Mouse (Mus musculus) lung, embryonic 16.5 days (tissue): ENCODE measurements around the gene Cxcl15. TPM values are rescaled to one million over a fixed set of nuclear protein-coding genes. Genes with fewer than 3 reads are reported as not detected.

ENCODE experiments used
- microRNA-seq: library from miRNA; unstranded; fragments of <30 nt; microRNA quantifications from one replicate; pipeline ENCODE4, GENCODE M21; 2016
- polyA plus RNA-seq: library from polyadenylated mRNA; unstranded; fragments of >200 nt; fragmentation: Nextera tagmentation; extraction: Ambion mirVana; gene quantifications from 2 replicates; pipeline ENCODE4 v1.2.1, GENCODE M21; 2015

The Cxcl15 gene
- polyA plus RNA-seq, 1 experiment from 2014 or later, result 25.4 TPM

Small RNAs within 50 kb of the gene (microRNA-seq; reads per million reads assigned to microRNA genes)
- gene Gm24322, result not detected

Other genes with a start within 250 kb of the Cxcl15 start
- gene 5830473C10Rik, start 233.4 kb upstream of the Cxcl15 start, polyA plus RNA-seq, result 0.10 TPM in 1 of 2 replicates, not detected in the other
- gene Rassf6, start 153.9 kb upstream of the Cxcl15 start, polyA plus RNA-seq, result 4.0 and 4.1 TPM in 2 replicates
- gene Cxcl5, start 35.2 kb upstream of the Cxcl15 start, polyA plus RNA-seq, result not detected in 2 replicates
- 6.0 and 6.5 TPM in 2 replicates for gene Ppbp, start 26.0 kb upstream of the Cxcl15 start, polyA plus RNA-seq
- 72.7 and 86.3 TPM in 2 replicates for gene Pf4, start 22.1 kb upstream of the Cxcl15 start, polyA plus RNA-seq
- gene Cxcl3, start 8.4 kb upstream of the Cxcl15 start, polyA plus RNA-seq, result not detected in 2 replicates
- gene Cxcl1, start 96.7 kb downstream of the Cxcl15 start, polyA plus RNA-seq, result 0.41 and 1.0 TPM in 2 replicates
- gene Cxcl2, start 109.3 kb downstream of the Cxcl15 start, polyA plus RNA-seq, result not detected in 2 replicates
- 33.2 and 42.9 TPM in 2 replicates for gene Mthfd2l, start 136.6 kb downstream of the Cxcl15 start, polyA plus RNA-seq
- gene Epgn, start 232.9 kb downstream of the Cxcl15 start, polyA plus RNA-seq, result 0.09 TPM in 1 of 2 replicates, not detected in the other